Comparison of ENCODE assay signal across 20 mouse cellular contexts in genomic region chr16:24910321-24910720, GRCm38 (mm10).
A peak's percentile ranks its signal among the peaks of the same experiment; 100 is the strongest.
DNase-seq lines count a peak whose midpoint lies in the region; ATAC-seq and TF ChIP-seq lines count a peak whose summit lies in the region.
"Had no signal": no experiment of that assay in that cellular context is flagged by ENCODE, and none has a peak within 500 bp of the region (broad histone marks: within the 10 kb centered on the region; RNA-seq: fewer than 3 reads in every experiment).

No protein-coding gene starts in this region.

- H3K36me3 ChIP-seq in C2C12 (ENCODE audit: control insufficient read depth, insufficient read depth) (no peaks in the 10 kb centered on the region), macrophage (ENCODE audit: inconsistent target) (no peaks in the 10 kb centered on the region)
- H3K36me3 ChIP-seq in kidney, embryonic 16.5 days (ENCODE audit: insufficient read depth, low read length), result no peaks in the 10 kb centered on the region
- H3K36me3 ChIP-seq in heart, embryonic 12.5 days, result no peaks in the 10 kb centered on the region
- H3K36me3 ChIP-seq: heart, embryonic 10.5 days; kidney, embryonic 15.5 days; limb, embryonic 10.5 days; liver, embryonic 15.5 days; lung, embryonic 15.5 days had no signal

- WGBS in macrophage (ENCODE audit: missing documents), result 20% methylated on average over 6 of the region's 6 CpGs
- WGBS in kidney, embryonic 16.5 days, result 73% methylated on average over 6 of the region's 6 CpGs
- 80% methylated on average over 6 of the region's 6 CpGs for WGBS in heart, embryonic 12.5 days

- H3K9ac ChIP-seq in kidney, embryonic 16.5 days (replicated peaks; ENCODE audit: low read length), result no peak overlapping the region
- H3K9ac ChIP-seq in heart, embryonic 12.5 days, result no peak overlapping the region
- H3K9ac ChIP-seq: kidney, embryonic 15.5 days; liver, embryonic 15.5 days; lung, embryonic 15.5 days had no signal

- H3K79me3 ChIP-seq in C2C12 (ENCODE audit: low read depth), result no peaks in the 10 kb centered on the region

- H3K4me2 ChIP-seq in kidney, embryonic 16.5 days (replicated peaks; ENCODE audit: low read depth, low read length), result no peak overlapping the region
- no peak overlapping the region for H3K4me2 ChIP-seq in heart, embryonic 12.5 days
- H3K4me2 ChIP-seq: kidney, embryonic 15.5 days; liver, embryonic 15.5 days; lung, embryonic 15.5 days; midbrain, embryonic 11.5 days had no signal

- TF ChIP-seq CTCF in C2C12 (IDR thresholded peaks at IDR 0.05; ENCODE audit: control insufficient read depth, insufficient read depth, insufficient read length), result no peak

- H3K79me2 ChIP-seq in C2C12 (ENCODE audit: control insufficient read depth, insufficient read depth) (peaks cover 19% of the 10 kb centered on the region), macrophage (ENCODE audit: inconsistent target) (no peaks in the 10 kb centered on the region)

- H3ac ChIP-seq in C2C12 (ENCODE audit: control insufficient read depth, insufficient read length, low read depth), result no peak overlapping the region

- peak overlapping the region; percentile 48 for H3K27ac ChIP-seq in macrophage
- H3K27ac ChIP-seq in kidney, embryonic 16.5 days (ENCODE audit: low read length), result no peak overlapping the region
- no peak overlapping the region for H3K27ac ChIP-seq in heart, embryonic 12.5 days (ENCODE audit: poor library complexity, severe bottlenecking)
- H3K27ac ChIP-seq: heart, embryonic 10.5 days; hindbrain, postnatal 0 days; kidney, embryonic 15.5 days; limb, embryonic 10.5 days; liver, embryonic 15.5 days; lung, embryonic 15.5 days; stomach, postnatal 0 days had no signal

- no peaks in the 10 kb centered on the region for H3K9me3 ChIP-seq in kidney, embryonic 16.5 days (ENCODE audit: low read length)
- no peaks in the 10 kb centered on the region for H3K9me3 ChIP-seq in heart, embryonic 12.5 days (replicated peaks)
- H3K9me3 ChIP-seq: heart, embryonic 10.5 days; kidney, embryonic 15.5 days; limb, embryonic 10.5 days; liver, embryonic 15.5 days; lung, embryonic 15.5 days had no signal

- H3K27me3 ChIP-seq in C2C12 (ENCODE audit: control insufficient read depth, insufficient read depth, insufficient read length), result no peaks in the 10 kb centered on the region
- H3K27me3 ChIP-seq in kidney, embryonic 16.5 days (ENCODE audit: insufficient read depth, low read length), result no peaks in the 10 kb centered on the region
- no peaks in the 10 kb centered on the region for H3K27me3 ChIP-seq in heart, embryonic 12.5 days (replicated peaks)
- H3K27me3 ChIP-seq: kidney, embryonic 15.5 days; liver, embryonic 15.5 days; lung, embryonic 15.5 days had no signal

- peak; percentile 35 for ATAC-seq in activated CD4-positive, CD25-positive, alpha-beta regulatory T cell, adult 4 months
- ATAC-seq in kidney, embryonic 16.5 days (ENCODE audit: low FRiP score, low TSS enrichment), result no peak
- ATAC-seq in heart, embryonic 12.5 days (ENCODE audit: insufficient number of reproducible peaks, low FRiP score), result no peak
- ATAC-seq: hindbrain, postnatal 0 days had no signal

- H3K4me1 ChIP-seq in kidney, embryonic 16.5 days (ENCODE audit: insufficient read depth, low read length), result peaks cover 13% of the 10 kb centered on the region
- H3K4me1 ChIP-seq in heart, embryonic 12.5 days (replicated peaks), result peaks cover 38% of the 10 kb centered on the region
- H3K4me1 ChIP-seq: limb, embryonic 10.5 days; liver, embryonic 15.5 days had no signal

- H3K4me3 ChIP-seq in C2C12 (ENCODE audit: insufficient read depth, poor library complexity, severe bottlenecking) (no peak overlapping the region), macrophage (ENCODE audit: inconsistent target) (no peak overlapping the region)
- H3K4me3 ChIP-seq in kidney, embryonic 16.5 days (ENCODE audit: low read length), result no peak overlapping the region
- no peak overlapping the region for H3K4me3 ChIP-seq in heart, embryonic 12.5 days
- H3K4me3 ChIP-seq: heart, embryonic 10.5 days; kidney, embryonic 15.5 days; limb, embryonic 10.5 days; liver, embryonic 15.5 days; lung, embryonic 15.5 days had no signal

- DNase-seq in 3T3-L1 (ENCODE audit: low read depth, low spot score), result peak; percentile 72
- DNase-seq in adrenal gland, adult 2 months, result no peak
- no peak for DNase-seq in kidney, postnatal 10 days
- DNase-seq: adrenal gland, adult 8-10 months; cerebellum, adult 11-12 months; kidney, adult 11 months; liver had no signal

TF ChIP-seq in C2C12, 6 proteins besides CTCF, POLR2A, EP300 and RAD21:
- TF ChIP-seq CEBPB (IDR thresholded peaks at IDR 0.05; ENCODE audit: low read depth) (peak; percentile 17), MYOD1 (IDR thresholded peaks at IDR 0.05; ENCODE audit: control insufficient read depth, insufficient read length, low read depth) (no peak)
TF ChIP-seq in C2C12: peak in this region for 1.
